Mouse (Mus musculus): ENCODE data around the gene Vti1a.

DNA sequence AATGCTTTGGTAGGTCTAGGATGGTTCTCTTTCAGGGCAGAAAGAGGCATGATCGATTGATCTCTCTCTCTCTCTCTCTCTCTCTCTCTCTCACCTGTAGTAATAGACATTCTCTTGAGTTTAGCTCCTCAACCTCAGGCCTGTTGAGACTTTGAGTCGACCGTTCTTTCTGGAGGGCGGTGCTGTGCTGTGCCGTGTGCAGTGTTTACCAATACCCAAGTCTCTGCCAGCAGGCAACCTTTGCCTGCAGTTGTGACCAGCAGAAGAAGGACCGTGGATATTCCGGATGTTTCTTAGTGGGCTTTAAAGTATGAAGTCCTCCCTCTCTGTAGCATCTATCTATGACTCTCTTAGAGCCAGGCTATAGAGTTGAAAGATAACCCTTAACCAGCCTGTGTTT is 26.3 kb downstream of the Vti1a start:
- no peak for TF ChIP-seq CTCF (IDR thresholded peaks at IDR 0.05; ENCODE audit: insufficient read depth, low read depth, low read length)
- TF ChIP-seq POLR2A (IDR thresholded peaks at IDR 0.05; ENCODE audit: insufficient read depth, low read depth, low read length): no peak

Data from olfactory bulb, adult 2 months (tissue).